Mouse (Mus musculus) heart, adult 2 months (tissue): ENCODE data around the gene Fut8.

Experiments
- CTCF ChIP-seq: fragments of 200-600 bp; IDR thresholded peaks from 2 replicates; pipeline ENCODE4 v1.8.1; 2022; ENCODE audit warnings: antibody characterized with exemption, mild to moderate bottlenecking, moderate library complexity
- EP300 ChIP-seq: fragments of 200-500 bp; IDR thresholded peaks from 2 replicates; pipeline ENCODE4 v1.6.1; 2011; ENCODE audit warnings: low read depth, low read length, control low read depth; ENCODE audit not compliant: insufficient read depth
- POLR2A ChIP-seq: fragments of 200-500 bp; IDR thresholded peaks from 2 replicates; pipeline ENCODE4 v1.6.1; 2011; ENCODE audit warnings: mild to moderate bottlenecking, low read depth, low read length, control low read depth; ENCODE audit not compliant: insufficient read depth

GRCm38 (mm10) chr12:77213896-77214564, 23.9 kb upstream of the Fut8 start:
- TF ChIP-seq POLR2A (no peak), EP300 (no peak), CTCF (no peak)
